Mouse (Mus musculus): ENCODE measurements at regions not wholly inside any gene's neighbourhood (a gene's known extent, or its start where the extent isn't known, plus 50 kb on each side); places are given as distances from the start of the nearest gene placed in this dataset.

DNA sequence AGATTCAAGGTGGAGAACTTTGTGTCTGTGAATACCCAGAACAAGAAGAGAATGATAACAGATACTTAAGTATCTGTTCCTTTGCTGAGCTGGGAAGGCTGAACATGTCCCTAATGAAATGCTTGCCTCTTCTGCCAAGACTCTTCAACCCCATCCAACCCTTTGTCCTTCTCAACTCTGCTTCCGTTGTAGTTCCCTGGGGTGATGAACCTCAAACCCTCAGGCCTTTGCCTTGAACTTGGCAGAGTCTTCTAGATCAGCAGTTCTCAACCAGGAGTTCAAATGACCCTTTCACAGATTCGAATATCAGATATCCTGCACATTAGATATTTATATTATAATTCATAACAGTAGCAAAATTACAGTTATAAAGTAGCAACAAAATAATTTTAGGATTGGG is 192.5 kb upstream of the Tbx3 start:
- DNase-seq (ENCODE audit: low spot score in 2 of 2) = no peak

DNA sequence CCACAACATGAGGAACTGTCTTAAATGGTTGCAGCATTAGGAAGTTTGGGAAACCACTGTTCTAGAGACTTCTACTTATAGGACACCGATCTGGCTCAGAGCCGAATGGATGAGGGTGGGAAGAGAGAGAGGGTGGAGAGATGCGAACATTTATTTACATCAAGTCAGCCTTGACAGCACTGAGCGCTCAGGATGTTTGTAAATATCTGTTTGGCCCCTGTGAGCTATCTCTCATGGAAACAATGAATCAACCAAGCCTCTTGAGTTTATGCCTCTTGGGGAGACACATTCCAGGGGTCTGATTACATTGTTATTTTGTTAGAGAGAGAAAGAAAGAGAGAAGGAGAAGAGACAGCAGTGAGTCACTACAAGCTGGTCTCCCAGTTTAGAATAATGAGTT is 192.1 kb upstream of the Tbx3 start:
- no peak for DNase-seq (ENCODE audit: low spot score in 2 of 2)

DNA sequence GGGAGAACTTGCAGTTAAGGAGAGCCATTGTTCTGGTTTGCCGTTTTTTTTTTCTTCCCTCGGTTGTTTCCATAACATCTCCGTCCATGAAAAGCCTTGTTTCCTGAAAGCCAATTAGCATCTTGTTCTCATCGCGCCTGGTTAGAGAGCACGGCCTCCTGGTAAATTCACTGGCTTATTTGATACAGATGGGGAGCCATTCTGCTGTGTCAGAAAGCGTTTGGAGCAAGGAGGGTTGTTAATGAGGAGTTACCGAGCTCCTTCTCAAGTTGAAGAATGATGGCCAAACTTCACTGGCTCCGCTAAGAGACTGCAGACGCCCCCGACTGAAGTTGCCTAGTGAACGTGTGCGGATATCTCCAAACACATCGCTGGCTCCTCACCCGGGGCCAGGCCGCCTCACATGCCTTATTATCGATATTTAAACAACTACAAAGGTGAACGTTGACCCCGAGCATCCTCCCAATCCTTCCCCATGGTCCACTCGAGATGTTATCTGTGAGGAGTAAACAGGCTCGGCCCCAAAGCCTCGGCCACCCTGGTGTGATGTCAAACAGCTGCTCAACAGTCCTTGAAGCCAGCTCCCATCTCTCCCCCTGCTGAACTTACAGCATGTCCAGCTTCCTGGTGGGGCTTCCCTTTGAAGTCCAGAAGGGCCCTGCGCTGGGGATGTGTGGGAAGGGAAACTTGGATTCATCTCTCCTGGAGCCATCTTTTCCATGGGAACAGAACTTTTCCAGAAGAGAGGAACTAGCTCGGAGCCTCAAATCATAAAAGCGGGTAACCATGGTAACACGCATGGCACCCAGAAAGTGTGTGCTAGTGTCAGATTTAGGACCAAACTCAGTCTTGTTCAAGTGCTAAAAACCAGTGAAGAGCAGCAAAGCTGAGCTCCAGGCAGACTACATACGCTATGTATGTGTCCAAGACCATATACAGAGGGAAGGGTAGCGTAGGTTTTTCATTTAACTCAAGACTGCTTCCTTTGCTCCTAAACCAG is 190.0 kb upstream of the Tbx3 start:
- peak; percentile 8 to 17 for DNase-seq (ENCODE audit: low spot score in 2 of 2)

DNA sequence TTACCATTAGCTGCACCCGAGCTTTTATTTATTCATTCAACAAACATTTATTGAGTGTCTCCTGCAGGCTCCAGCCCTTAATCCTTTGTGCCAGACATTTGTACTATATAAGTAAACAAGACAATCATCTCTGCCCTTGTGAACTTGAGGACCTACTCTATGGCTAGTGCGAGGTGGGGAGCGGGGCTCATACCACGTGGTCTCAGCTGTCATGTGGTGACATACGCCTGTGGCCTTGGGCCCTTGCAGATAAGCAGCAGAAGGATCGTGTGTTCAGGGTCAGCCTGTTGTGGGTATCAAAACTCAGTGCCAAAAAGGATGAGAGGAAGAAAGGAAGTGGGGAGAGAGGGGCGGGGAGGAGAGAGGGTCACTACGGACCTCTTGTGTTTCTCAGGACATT is 186.8 kb upstream of the Tbx3 start:
- DNase-seq (ENCODE audit: low spot score in 2 of 2) = no peak

DNA sequence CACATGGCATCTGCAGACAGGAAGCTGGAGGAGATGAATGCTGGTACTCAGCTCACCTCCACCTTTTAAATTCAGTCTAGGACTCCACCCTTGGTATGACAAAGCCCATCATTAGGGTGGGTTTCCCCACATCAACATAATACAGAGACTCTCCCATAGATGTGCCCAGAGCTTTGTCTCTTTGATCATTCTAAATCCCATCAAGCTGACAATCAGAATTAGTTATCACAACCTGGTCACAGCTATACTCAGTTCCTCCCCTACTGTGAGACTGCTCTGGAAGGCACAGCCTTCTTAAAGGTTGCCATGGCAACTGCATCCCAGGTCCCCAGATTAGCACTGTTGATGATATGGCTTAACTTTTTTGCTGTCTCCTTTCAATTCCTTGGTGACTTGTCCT is 184.3 kb upstream of the Tbx3 start:
- DNase-seq (ENCODE audit: low spot score in 2 of 2) = no peak

GRCm38 (mm10) chr5:119487184-119487583 is 183.3 kb upstream of the Tbx3 start:
- no peak for DNase-seq (ENCODE audit: low spot score in 2 of 2)

GRCm38 (mm10) chr5:119497501-119497900 is 173.0 kb upstream of the Tbx3 start:
- no peak for DNase-seq (ENCODE audit: low spot score in 2 of 2)

GRCm38 (mm10) chr5:119498431-119498830 is 172.0 kb upstream of the Tbx3 start:
- no peak for DNase-seq (ENCODE audit: low spot score in 2 of 2)

DNA sequence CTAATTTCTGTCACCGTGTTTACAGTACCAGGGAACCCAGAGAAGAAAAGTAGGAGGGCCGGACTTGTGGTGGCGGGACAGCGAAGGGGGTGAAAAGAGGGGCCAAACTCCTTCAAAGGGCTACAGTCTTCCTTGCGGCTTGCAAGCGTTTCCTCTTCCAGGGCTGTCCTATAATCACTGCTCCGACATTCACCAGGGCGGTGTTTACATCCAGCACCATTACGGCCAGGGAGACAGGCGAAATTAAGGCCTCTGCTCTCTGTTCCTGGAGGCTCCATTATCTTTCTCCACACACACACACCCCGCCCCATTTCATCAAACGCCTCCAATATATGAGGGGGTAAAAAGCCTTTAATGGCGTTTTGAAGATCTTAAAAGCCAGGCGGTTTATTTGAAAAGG is 162.8 kb upstream of the Tbx3 start:
- no peak for DNase-seq (ENCODE audit: low spot score in 2 of 2)

DNA sequence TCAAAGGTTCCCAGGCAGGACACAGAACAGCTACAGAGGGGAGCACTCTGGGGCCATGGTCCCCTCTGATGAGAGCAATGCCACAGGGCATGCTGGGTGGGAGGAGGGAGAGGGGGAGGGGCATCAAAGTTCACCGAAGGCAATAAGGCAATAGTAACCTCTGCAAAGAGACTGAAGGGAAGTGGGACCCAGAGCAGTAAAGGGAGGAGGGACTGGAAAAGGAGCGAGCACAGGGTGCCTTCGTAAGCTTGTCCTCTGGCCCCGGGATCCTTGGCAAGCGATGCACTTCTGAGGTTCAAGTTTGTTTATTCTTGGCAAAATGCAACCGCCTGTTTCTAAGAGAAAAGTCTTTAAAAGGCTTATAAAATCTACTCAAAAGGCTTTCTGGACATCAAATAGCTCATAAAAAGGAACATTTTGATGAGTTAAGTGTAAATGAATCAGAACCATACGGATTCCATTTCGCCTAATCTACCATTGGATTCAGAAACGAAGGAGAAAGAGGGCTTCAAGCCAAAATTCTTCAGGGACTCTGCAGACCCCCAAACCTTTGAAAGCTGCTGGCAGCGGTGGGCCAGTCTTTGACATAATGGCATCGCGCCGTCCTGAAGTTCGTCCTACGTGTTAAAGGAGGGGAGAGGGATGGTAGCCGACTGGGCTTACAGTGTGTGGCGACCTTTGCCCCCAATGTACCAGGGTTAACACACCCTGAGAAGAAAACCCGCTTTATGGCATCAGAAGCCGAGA is 151.8 kb upstream of the Tbx3 start:
- DNase-seq (ENCODE audit: low spot score in 2 of 2) = no peak

DNA sequence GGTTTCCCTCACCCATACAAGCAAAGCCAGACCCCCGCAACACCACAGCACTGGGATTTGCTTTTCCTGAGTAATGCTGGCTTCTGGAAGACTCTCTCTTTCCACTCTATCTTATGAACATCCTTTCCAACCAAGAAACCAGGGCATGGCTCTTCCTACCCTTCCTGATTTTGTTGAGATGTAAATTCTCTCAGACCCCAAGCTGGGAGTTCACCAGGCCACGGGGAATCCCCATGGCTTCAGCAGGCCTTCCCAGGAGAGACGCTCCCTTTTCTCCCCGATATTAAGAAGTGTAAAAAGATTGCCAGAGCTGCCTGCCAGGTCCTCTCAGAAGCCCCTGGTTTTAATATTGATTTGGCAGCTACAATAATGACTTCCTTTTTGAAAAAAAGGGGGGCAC is 146.3 kb upstream of the Tbx3 start:
- no peak for DNase-seq (ENCODE audit: low spot score in 2 of 2)

GRCm38 (mm10) chr5:119525960-119526359 is 144.5 kb upstream of the Tbx3 start:
- no peak for DNase-seq (ENCODE audit: low spot score in 2 of 2)

- DNase-seq (ENCODE audit: low spot score in 2 of 2) = no peak
Measured at GRCm38 (mm10) chr5:119530009-119530408, 140.5 kb upstream of the Tbx3 start.

DNA sequence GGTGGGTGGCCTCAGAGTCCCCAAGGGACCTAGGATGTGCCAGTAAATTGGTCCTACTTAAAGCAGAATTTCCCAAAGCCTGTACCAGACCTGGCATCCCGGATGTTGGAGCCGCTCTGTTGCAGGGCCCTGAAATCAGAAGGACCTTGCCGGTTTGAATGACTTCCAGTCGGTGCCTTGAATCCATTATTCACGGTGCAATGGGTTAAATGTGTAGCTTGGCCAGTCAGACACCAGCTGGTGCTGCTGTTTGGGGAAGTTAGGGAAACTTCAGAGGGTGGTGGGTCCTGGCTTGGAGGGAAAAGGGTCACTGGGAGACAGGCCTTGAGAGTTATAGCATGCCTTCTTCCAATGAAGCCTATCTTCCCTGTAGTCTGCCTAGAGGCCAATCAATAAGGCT is 135.5 kb upstream of the Tbx3 start:
- no peak for DNase-seq (ENCODE audit: low spot score in 2 of 2)

DNA sequence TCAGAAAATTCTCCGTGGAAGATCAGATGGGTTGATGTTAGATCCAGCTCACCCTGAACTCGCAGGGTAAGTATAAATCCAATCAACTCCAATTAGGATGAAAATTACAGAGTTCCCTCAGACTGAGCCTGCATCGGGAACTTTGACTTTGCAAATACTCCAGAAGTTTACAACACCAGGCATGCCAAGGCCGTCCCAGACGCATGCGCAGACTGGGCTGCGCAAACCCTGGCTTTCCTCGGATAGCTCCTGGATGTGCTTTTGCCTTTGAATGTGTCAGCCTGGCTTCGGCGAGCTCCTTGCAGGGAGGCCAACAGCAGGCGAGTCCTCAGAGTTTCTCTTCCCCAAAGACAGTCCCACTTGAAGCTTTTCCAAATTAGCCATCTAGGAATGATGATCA is 127.6 kb upstream of the Tbx3 start:
- DNase-seq (ENCODE audit: low spot score in 2 of 2) = no peak

- no peak for DNase-seq (ENCODE audit: low spot score in 2 of 2)
Measured at GRCm38 (mm10) chr5:119543716-119544115, 126.8 kb upstream of the Tbx3 start.

GRCm38 (mm10) chr5:119544681-119545080 is 125.8 kb upstream of the Tbx3 start:
- no peak for DNase-seq (ENCODE audit: low spot score in 2 of 2)

DNA sequence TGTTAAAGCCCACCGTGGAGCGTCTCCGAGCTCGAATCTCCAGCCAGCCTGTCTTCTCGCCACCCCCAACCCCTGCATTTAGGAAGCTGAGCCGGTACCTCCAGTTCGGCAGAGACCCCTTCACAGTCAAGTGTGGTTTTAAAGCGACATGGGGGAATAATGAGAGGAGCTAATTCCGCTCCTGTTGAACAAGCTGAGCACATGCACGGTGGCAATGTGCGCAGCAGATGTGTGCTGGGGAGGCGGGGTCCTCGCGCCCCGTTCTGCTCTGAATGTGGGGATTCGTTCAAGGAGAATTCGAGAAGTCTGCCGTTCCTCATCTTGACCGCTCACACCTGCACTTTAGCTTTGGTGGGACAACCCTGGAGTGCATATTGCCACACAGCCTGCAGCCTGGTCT is 123.4 kb upstream of the Tbx3 start:
- no peak for DNase-seq (ENCODE audit: low spot score in 2 of 2)

DNA sequence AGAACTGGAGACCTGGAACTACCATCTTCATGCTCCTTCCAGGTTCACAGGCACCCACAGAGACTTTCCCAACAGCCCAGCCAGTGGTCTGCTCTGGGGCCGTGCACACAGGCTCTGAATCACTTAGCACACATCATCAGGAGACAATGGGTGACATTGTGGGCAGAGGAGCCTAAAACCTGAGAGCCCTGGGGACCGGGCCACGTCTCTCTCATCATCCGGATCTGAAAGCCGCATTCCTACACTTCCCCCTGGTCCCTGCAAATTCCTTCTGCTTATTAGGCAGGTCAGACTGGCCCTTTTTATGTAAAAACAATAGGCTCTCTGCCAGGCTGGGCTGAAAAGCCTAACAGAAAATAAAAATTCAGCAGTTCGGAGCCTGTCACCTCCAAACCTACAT is 119.6 kb upstream of the Tbx3 start:
- no peak for DNase-seq (ENCODE audit: low spot score in 2 of 2)

DNA sequence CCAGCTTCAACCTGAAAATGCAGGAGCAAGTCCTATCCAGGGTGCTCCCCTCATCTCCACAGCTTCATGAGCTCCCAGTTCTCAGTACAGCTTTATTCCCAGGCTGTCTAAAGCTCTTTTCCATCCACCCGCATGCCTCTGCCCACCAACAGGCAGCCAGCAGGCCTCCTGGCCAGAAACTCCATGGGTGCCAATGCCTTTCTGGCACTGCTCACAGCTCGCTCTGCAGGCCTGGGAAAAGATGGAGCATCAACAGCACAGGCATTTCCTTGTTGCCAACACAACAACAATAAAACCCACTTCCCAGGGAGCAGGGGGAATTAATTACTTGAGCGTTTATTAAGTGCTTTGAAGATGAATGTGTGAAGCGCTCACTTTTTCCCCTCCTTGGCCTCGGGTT is 117.0 kb upstream of the Tbx3 start:
- DNase-seq (ENCODE audit: low spot score in 2 of 2) = peak; percentile 55 to 69

- peak in 1 of 2 experiments; percentile 20 for DNase-seq (ENCODE audit: low spot score in 2 of 2)
Measured at GRCm38 (mm10) chr5:119557071-119557470, 113.4 kb upstream of the Tbx3 start.

GRCm38 (mm10) chr5:119559696-119560095 is 110.8 kb upstream of the Tbx3 start:
- no peak for DNase-seq (ENCODE audit: low spot score in 2 of 2)
